Mouse (Mus musculus): Measurements from ENCODE around the gene Sema7a.

Gene Sema7a

DNA sequence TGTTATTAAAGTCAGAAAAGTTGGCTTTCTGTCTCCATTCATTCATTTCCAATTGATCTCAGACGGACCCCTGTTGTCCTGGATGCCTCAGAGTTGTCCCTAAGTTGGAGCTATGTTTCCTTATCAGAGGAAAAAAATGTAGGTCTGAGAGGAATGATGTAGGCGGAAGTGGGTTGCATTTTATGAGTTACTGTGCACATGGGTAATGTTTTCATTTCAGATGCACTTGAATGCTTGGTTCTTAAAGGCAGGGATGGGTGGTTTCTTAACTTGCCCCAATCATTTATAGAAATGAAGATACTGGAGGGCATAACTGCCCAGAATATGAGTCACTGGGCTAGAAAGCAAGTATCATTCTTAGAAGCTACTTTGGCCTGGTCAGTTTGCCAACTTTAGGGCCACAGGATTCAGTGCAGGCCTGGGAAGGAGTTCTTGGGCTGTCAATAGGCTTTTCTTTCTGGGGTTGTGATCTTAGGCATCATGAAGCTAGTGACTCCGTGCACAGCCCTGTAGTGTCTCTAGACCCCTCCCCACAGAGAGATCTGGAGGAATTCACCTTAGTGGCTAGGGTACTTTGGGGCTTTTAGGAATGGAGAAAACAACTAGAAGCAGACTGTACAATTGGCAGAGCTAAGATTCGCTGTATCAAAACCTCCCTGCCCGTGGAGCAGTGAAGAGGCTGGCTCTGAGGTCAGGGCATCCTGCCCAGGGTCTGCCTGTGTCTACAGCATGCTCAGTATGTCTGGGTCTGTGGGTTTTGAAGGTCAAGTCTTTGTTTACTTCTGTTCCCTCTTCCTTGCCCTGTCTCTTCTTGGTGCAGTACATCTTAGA lies 1.5 kb upstream of the Sema7a start:
- DNase-seq (ENCODE audit: extremely low spot score, low spot score), result no peak

DNA sequence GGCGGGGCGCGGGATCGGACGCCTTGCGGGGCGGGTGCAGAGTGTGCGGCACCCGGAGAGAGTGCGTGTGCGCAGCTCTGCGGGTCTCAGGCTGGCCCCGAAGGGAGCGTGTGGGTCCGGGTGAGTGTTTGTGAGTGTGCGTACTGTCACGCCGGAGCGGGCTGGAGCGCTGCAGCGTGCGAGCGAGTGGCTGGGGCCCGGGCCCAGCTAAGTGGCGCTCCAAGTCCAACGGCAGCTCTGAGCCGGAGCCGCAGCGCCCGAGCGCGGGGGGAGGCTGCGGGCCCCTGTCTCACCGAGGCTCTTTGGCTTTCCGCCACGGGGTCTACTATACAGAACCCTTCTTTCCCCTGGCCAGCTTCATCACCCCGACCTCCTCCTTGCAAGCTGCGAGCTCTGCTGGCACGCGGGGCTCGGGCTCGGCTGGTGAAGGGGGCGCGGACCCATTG lies 460 bp downstream of the Sema7a start:
- DNase-seq (ENCODE audit: extremely low spot score, low spot score), result no peak

DNA sequence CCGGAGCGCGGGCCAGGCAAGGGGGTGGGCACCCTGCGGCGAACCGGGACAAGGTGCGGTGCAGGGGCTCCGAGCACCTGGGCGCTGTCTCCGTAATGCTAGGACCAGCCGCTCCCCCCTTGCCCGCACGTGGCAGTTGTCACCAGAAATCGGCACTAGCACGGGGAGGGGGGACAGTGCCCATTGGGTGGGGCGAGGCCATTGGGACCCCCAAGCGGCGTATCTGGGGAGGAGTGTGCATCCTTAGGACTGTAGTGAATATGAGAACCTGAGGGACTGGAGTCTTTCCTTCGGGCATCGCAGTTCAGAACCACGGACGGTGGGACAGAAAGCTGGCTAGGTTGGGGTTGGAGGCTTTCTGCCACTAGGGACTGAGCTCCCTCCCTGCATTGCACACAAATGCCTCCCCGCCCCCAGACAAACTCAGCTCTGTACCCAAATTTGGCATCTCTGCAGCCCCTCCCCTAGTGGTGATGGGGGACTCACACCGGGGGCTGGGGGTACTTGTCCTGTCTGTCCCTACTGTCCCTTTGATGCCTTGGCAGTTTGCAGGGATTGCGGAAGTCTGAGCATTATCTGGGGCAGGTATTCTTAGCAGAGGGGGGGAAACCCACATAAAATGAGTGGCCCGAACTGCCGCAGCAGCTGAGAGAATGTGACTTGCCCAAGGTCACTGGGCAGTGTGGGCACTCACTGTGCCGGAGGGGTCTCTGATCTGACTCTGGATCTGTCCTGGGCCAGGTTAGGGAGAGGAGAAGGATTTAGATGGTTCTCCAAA lies 1.1 kb downstream of the Sema7a start:
- no peak for DNase-seq (ENCODE audit: extremely low spot score, low spot score)

DNA sequence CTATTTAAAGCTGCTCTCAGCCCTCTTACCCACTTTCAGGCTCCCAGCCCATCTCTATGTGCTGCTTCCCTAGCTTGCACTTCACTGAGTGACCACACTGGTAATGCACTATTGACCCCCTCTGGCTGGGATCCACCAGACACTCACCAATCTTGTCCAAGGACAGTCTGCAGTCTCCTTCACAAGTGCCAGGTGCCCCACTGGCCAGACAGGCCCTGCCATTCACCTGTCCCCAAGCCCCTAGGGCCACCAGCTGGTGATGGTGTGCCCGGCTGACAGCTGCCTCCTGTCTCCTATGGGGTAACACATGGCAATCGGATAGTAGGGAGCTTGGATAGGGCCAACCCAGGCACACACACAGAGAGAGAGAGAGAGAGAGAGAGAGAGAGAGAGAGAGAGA lies 2.1 kb downstream of the Sema7a start:
- DNase-seq (ENCODE audit: extremely low spot score, low spot score), result no peak

DNA sequence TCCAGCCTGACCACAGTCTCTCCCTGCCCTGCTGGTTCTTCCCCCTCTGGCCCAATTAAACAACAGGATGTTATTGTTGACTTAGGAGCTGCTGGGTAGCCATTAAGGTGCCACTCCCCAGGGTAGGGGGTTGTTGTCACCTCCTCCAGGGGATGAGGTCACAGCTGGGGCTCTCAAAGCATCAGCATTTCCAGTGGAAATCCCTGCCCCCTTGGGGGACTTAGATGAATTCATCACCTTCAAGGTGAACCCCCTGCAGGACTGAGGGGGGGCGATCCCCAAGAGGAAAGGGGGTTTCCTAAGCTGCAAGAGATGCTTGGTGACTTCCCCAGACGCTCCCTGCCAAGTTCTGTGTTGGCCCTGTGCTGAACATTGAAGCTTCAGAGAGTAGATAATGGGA lies 3.2 kb downstream of the Sema7a start:
- DNase-seq (ENCODE audit: extremely low spot score, low spot score), result no peak

DNA sequence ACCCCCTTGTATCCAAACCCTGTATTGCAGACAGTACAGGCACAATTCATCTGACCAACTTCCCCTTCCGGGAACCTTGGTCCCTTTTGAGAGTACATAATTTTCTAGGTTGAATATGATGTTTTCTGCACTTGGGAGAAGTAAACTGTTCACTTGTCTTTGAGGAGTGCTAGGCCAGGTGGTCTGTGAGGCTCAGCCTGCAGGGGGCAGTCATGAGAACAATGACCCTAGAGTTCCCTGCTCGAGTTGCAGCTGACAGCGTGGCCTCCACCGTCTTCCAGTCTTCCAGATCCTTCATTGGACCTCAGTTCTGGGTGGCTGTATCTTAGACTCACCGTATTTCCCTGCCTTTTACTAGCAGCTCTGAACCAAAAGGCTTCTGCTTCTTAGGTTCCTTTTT lies 4.7 kb downstream of the Sema7a start:
- peak; percentile 63 for DNase-seq (ENCODE audit: extremely low spot score, low spot score)

DNA sequence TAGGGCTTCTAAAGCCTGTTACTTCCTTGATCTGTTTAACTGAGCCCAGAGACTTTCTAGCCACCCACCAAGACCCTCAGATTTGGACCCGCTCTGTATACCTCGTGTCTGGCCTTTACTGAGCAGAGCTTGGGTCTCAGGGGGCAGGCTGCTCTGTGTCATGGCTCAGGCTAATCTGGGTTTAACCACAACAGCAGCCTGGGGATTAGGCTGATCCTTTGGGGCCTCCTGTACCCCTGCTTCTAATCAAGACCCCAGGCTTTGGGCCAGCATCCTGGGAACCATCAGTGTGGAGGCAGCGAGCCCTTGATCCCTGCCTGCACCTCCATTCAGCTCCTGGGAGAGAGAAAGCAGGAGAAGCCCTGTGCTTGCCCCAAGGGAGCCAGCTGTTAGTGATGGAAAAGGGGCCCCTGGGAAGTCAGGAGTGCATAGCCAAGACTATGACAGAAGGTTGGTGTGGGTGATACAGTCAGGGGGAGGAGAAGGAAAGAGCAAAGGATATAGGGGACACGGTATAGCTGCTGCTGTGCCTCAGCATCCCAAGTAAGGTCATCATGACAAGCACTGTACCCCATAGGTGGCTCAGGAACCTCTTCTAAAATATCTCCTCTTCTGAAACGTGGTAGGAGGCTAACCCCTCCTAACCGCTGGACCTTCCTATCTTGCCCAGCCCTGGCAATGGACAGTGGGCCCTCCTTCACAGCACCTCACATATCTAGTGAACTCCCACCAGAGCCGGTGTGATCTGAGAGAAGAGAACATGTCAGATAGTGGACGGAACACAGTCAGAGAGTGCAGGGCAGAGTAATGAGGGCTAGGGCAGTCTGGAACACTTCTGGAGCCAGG lies 6.1 kb downstream of the Sema7a start:
- no peak for DNase-seq (ENCODE audit: extremely low spot score, low spot score)

DNA sequence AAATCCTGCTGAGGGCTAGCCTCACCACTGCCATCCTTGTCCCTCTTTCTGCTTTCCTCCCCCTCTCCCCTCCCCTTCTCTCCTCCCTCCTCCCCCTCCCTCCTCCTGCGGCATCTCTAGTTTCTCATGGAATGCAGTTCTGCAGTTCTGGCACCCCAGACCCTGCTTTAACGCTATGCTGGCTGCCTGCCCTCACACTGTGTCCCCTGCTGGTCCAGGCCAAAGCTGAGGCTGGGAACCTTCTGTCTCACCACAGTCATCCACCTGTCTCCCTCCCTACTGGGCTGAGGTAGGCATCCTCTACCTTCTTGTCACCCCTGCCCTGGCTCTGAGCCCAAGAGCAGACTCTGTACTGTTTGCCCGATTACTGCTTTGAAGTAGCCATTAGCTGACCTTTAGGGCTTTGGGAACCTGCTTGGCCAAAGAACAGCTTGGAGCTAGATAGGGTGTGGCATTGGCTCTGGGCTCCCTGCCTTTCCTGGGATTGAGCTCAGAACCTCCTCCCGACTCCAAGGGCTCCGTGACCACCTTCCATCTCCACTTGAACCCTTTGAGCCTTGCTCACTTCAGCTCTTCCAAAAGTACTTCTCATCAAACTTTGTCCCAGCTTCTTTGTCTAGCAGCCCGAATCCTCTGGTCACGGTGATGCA lies 7.6 kb downstream of the Sema7a start:
- DNase-seq (ENCODE audit: extremely low spot score, low spot score), result no peak

DNA sequence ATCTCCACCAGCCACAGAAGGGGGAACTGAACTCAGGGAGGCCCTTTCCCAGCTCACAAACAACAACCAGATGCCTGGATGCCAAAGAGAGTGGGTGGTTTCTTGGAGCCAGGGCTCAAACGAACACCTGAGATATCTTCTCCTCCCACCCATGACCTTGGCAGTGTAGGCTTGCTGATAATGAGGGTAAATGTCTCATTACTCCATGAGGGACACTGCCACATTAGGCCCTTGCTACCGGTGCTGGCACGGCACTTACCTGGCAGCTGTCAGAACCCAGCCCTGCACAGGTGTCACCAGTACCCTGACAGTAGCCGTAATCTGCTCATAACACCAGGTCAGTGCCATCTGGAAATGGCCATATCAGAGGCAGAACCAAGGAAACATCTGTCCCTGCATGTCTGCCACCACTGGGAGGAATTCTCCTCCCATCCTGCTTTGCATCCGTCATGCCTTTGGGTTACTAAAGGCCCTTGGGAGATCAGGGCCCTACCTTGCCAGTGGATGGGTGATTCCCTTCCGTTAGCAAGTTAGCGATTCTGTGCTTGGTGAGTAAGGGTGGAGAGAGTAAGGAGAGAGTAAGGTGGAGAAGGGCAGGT lies 8.5 kb downstream of the Sema7a start:
- no peak for DNase-seq (ENCODE audit: extremely low spot score, low spot score)

DNA sequence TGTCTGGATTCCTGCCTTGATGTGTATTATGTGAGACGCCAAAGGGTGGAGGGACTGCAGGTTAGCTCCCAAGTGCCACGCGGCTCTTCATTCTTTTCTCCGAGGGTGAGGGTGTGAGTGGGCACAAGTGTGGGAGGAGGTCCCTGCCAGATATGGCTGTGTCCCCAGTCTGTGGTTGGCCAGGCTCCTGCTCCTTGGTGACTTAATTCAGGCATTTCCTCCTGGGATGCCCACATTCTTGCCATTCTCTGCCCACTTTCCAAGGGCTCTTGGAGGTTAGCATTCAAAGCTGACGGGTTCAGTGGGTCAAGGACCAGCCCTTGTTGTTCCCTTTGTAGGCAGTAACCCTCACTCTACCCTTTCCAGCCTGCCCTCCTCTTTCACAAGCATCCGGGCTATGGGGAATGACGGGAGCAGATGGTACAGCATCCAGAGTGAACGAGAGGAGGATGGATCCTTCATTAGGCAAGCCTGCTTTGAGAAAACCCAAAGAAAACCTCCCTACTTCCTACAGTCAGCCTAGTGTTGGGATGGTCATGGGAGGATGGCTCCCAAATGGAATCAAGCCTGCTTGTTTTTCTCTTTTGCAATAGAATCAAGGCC lies 9.3 kb downstream of the Sema7a start:
- no peak for DNase-seq (ENCODE audit: extremely low spot score, low spot score)

DNA sequence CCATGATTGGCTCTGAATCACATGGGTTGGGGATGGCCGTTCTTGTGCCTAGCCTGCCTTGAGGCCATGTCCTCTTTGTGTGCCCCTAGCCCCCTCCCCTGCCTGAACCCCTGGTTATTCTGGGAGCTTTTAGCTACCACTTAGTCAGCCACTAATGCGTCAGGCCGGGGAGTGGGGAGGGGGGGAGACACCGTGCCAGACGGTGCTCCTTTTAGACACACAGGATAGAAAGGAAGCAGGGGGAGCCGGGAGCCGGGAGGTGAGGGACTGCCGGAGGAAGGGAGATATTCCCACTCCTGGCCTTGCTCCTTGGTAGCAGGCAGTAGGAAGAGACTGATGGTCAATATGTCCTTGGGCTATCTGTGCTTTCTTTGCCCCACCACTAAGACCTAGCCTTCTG lies 10.0 kb downstream of the Sema7a start:
- DNase-seq (ENCODE audit: extremely low spot score, low spot score), result no peak

DNA sequence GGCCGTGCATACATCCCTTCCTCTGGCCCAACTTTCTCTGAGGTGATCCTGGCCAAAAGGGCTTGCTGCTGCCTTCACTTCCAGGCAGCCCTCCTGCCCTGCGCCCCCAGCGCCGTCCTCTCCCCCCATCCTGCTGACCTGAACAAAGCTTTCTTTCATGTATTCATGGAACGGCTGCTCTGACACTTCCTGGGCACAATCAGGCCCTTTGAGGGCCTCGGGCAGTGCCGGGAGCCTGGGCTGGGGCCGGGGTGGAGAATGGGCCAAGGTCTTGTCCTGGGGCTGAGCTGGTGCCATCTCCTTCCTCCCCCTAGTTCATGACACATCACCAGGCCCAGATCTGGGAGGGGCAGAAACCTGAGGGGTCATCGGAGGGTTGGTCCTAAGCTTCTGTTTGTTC lies 10.6 kb downstream of the Sema7a start:
- DNase-seq (ENCODE audit: extremely low spot score, low spot score), result no peak

DNA sequence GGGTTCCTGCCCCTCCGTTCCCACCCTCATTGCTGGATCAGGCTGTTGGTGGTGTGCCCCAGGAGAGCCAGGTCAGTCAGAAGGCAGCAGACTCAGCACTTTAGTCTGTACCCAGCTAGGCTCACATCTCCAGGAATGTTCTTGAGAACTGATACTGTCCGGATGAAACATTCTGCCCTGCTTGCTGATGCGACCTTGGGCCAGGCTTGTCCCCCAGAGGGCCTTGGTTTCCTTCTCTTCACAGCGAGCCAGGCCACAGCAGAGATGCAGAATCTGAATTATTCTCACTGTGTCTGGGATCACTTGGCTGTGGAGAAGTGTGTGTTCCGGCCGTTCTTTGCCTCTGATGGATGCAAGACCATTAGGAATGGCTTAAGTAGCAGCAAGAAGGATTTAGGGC lies 12.1 kb downstream of the Sema7a start:
- DNase-seq (ENCODE audit: extremely low spot score, low spot score), result no peak

DNA sequence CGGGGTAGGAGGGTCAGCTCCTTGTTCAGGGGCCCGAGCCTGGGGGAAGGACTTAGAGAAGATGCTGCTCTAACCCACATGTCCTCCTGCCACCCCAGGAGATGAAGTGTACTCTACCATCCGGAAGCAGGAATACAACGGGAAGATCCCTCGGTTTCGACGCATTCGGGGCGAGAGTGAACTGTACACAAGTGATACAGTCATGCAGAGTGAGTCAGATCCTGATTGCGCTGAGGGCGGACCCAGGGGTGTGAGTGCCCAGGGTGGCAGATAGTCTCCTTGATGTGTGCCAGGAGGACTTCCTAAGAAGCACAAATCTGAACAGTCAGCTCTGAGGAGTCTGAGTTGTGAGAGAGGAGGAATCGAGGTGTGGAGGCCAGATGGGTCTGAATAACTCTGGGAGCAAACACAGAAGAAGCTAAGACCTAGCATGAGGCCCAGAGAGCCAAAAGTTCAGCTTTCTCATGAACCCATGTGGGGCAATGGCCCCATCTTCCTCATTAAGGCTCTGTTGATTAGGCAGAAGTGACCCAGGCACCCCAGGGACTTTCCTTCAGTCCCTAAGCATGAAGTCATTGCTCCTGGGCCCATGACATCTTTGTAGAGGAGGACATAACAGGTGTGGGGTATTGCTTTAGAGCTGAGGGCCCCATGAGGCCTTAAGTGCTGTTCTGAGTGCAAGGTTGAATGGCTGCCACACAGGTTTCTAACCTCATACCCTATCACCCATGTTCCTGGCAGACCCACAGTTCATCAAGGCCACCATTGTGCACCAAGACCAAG lies 15.2 kb downstream of the Sema7a start:
- no peak for DNase-seq (ENCODE audit: extremely low spot score, low spot score)

DNA sequence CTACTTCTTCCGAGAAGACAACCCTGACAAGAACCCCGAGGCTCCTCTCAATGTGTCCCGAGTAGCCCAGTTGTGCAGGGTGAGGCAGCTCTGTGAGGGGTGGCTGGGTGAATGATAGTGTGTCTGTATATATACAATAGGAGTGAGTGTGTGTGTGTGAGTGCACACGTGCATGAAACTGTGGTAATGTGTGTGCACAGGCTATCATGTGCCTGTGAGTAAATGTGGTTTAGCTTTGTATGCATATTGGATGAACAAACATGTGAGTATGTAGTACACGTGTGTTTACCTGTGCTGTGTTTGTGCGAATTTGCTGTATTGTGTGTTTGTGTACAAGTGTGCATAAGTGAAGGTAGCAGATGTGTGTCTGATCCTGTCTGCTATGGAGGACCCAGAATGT lies 15.9 kb downstream of the Sema7a start:
- DNase-seq (ENCODE audit: extremely low spot score, low spot score), result no peak

DNA sequence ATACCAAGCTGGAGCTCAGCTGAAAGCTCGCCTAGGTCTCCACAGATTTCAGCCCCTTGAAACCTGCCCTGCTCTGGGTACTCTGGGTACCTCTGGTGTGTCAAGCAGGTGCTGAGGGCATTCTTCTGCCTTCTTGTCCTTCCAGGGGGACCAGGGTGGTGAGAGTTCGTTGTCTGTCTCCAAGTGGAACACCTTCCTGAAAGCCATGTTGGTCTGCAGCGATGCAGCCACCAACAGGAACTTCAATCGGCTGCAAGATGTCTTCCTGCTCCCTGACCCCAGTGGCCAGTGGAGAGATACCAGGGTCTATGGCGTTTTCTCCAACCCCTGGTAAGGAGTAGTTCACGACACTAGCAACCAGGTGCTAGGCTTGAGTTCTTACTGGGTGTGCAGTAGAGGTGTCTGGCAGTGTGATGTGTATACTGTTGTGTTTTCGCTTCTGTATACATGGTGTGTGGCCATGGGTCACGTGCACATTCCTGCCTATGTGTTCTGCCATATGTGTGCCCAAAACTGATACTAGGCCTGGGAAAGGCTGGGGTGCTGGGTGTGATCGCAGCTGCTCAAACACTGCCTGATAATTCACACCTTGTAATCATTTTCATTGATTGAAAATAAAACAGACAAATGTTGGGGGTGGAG lies 16.4 kb downstream of the Sema7a start:
- no peak for DNase-seq (ENCODE audit: extremely low spot score, low spot score)

DNA sequence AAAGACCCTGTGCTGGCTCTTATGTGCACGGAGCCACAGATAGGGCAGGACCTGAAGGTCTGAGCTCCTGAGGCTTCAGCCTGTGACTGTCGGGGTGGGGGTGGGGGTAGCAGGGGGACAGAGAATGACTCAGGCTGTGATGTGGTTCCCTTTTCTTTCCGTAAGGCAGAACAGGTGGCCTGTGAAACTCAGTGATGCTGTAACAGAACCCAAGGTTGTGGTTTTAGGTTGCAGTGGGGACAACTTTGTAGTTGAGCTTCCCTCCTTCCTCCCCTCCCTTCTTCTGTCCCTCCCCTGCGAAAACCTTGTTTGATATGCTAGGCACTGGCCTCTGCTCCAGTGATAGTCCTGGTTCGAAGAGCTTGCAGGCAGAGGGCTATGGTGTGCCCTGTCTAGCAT lies 16.9 kb downstream of the Sema7a start:
- no peak for DNase-seq (ENCODE audit: extremely low spot score, low spot score)

DNA sequence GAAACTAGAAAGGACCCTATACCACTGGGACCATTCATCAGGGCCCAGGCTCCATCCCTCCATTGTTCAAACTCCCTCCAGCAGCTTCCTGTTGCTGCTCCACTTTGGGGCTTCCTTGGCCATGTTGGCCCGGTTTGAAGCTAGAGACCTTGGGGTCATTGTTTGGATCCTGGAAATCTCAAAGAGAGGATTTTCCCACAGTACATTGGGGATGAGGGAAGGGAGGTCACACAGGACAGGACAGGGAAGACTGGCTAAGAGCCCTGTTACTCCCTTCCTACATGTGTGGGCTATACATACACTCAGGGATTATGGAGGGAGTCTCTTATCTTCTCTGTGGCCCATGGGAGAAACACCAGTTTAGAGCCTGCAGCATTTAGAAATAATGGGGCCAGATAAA lies 18.7 kb downstream of the Sema7a start:
- DNase-seq (ENCODE audit: extremely low spot score, low spot score), result no peak

DNA sequence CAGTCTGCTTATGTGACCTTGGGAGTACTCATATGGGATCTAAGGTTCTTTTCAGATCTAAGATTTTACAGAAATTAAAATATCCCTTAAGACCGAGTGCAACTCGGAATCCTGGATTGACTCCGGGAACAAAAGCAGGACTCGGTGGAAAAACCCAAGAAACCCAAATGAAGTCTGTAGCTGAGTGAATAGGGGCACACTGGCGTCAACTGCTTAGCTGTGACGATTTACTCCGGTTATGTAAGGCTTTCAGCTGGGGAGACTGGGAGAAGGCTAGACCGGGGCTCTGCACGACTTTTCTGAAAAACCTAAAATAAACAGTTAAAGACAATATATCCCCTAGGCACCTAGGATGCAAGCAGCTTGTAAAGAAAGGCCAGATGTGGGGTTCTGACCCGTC lies 19.5 kb downstream of the Sema7a start:
- DNase-seq (ENCODE audit: extremely low spot score, low spot score), result no peak
